Mouse (Mus musculus): ENCODE results near the gene Adamts18.

The Adamts18 gene

GRCm38 (mm10) chr8:113656681-113657298 lies 191.7 kb downstream of the Adamts18 start:
- DNase-seq (ENCODE audit: low spot score) = no peak

GRCm38 (mm10) chr8:113656154-113656553 lies 192.4 kb downstream of the Adamts18 start:
- DNase-seq (ENCODE audit: low spot score) = no peak

- DNase-seq (ENCODE audit: low spot score) = no peak
These were observed 195.4 kb downstream of the Adamts18 start for GRCm38 (mm10) chr8:113653151-113653550.

GRCm38 (mm10) chr8:113652450-113652849 lies 196.1 kb downstream of the Adamts18 start:
- DNase-seq (ENCODE audit: low spot score) = no peak
